8 mouse cellular contexts compared by ENCODE assay signal in genomic region chr7:73539116-73539682, GRCm38 (mm10). TPM values are rescaled to one million over a fixed set of nuclear protein-coding genes. Genes with fewer than 3 reads are reported as not detected.
DNase-seq lines count a peak whose midpoint lies in the region; ATAC-seq lines count a peak whose summit lies in the region.

No protein-coding gene starts in this region.

- H3K9me3 ChIP-seq in erythroblast, embryonic 14.5 days (ENCODE audit: control insufficient read depth, low read length), result peaks cover 4% of the 10 kb centered on the region
- no peaks in the 10 kb centered on the region for H3K9me3 ChIP-seq in forebrain, embryonic 12.5 days
- H3K9me3 ChIP-seq in liver, embryonic 15.5 days (replicated peaks), result 0 out of 2 replicates have a peak, but pooled peaks cover 3% of the 10 kb centered on the region

- peak overlapping the region; percentile 66 for H3K4me2 ChIP-seq in forebrain, embryonic 12.5 days
- H3K4me2 ChIP-seq in liver, embryonic 15.5 days, result peak overlapping the region; percentile 73

- H3K36me3 ChIP-seq in erythroblast, embryonic 14.5 days (ENCODE audit: control insufficient read depth), result peaks cover 73% of the 10 kb centered on the region
- peaks cover 10% of the 10 kb centered on the region for H3K36me3 ChIP-seq in forebrain, embryonic 12.5 days (replicated peaks)
- H3K36me3 ChIP-seq in liver, embryonic 15.5 days (replicated peaks), result peaks cover 30% of the 10 kb centered on the region

- DNase-seq in B cell, adult 2 months, result peak; percentile 32 to 48
- peak; percentile 8 for DNase-seq in yolk sac, embryonic 10.5 days (ENCODE audit: low spot score)
- DNase-seq in cerebellum, adult 9-10 months, result no peak
- no peak for DNase-seq in thymus, postnatal 25 days

- no peak for ATAC-seq in erythroblast, adult 5-6 weeks (replicated peaks; ENCODE audit: low FRiP score, poor library complexity, severe bottlenecking)
- no peak for ATAC-seq in forebrain, embryonic 12.5 days (ENCODE audit: low FRiP score)
- ATAC-seq in liver, embryonic 15.5 days (ENCODE audit: insufficient read depth), result no peak

- H3K27me3 ChIP-seq in erythroblast, embryonic 14.5 days (ENCODE audit: control insufficient read depth), result no peaks in the 10 kb centered on the region
- H3K27me3 ChIP-seq in forebrain, embryonic 12.5 days, result no peaks in the 10 kb centered on the region
- no peaks in the 10 kb centered on the region for H3K27me3 ChIP-seq in liver, embryonic 15.5 days

- H3K4me3 ChIP-seq in erythroblast, embryonic 14.5 days (replicated peaks), result peak overlapping the region; percentile 81
- peak overlapping the region; percentile 31 for H3K4me3 ChIP-seq in forebrain, embryonic 12.5 days (replicated peaks)
- H3K4me3 ChIP-seq in liver, embryonic 15.5 days (replicated peaks), result peak overlapping the region; percentile 67

- WGBS in forebrain, embryonic 12.5 days, result 21% methylated on average over 2 of the region's 2 CpGs
- 24% methylated on average over 2 of the region's 2 CpGs for WGBS in liver, embryonic 15.5 days (ENCODE audit: insufficient replicate concordance)

- peak overlapping the region; percentile 59 for H3K9ac ChIP-seq in forebrain, embryonic 12.5 days
- H3K9ac ChIP-seq in liver, embryonic 15.5 days, result peak overlapping the region; percentile 35; the same call in 1 of the 2 replicates

- 0 out of 2 replicates have a peak overlapping the region, but pooled peaks have one; percentile 43 for H3K27ac ChIP-seq in forebrain, embryonic 12.5 days
- H3K27ac ChIP-seq in liver, embryonic 15.5 days (replicated peaks), result peak overlapping the region; percentile 73

- peaks cover 42% of the 10 kb centered on the region for H3K4me1 ChIP-seq in erythroblast, embryonic 14.5 days (ENCODE audit: control insufficient read depth)
- peaks cover 24% of the 10 kb centered on the region for H3K4me1 ChIP-seq in forebrain, embryonic 12.5 days
- peaks cover 36% of the 10 kb centered on the region for H3K4me1 ChIP-seq in liver, embryonic 15.5 days (replicated peaks)

RNA-seq across cellular contexts. Expression of gene Chd2, which starts 2.4 kb away (rescaled TPM):
- 6.4 and 7.1 TPM in 2 replicates for polyA plus RNA-seq in erythroblast, embryonic 14.5 days (2012)
- total RNA-seq in erythroblast, adult 5-6 weeks (2015; ENCODE audit: low replicate concordance), result 125 and 149 TPM in 2 replicates
- 546 and 581 TPM in 2 replicates for total RNA-seq in erythroblast, adult 5-6 weeks (2017; ENCODE audit: low replicate concordance)
- polyA plus RNA-seq in forebrain, embryonic 12.5 days (2016; fragmentation: Nextera tagmentation; extraction: Ambion mirVana), result 69.4 and 78.8 TPM in 2 replicates
- 20.1 and 22.1 TPM in 2 replicates for polyA plus RNA-seq in liver, embryonic 15.5 days (2015; fragmentation: Nextera tagmentation; extraction: Ambion mirVana)

Comparison
In these comparisons a context has a peak if more than half of its experiments do, and no peak if none do; other contexts are left out.
1. H3K4me3 ChIP-seq: peak in every context shown above with its lines; median percentile 81 in erythroblast, embryonic 14.5 days; 67 in liver, embryonic 15.5 days; 31 in forebrain, embryonic 12.5 days.
2. DNase-seq: peak in B cell, adult 2 months (2 of 2) and yolk sac, embryonic 10.5 days (single experiment); none in cerebellum, adult 9-10 months (single experiment) and thymus, postnatal 25 days (single experiment).